Mouse (Mus musculus) hindbrain, embryonic 10.5 days (tissue): ENCODE results near the gene Lrrc38. TPM values are rescaled to one million over a fixed set of nuclear protein-coding genes. Genes with fewer than 3 reads are reported as not detected.
A peak's percentile ranks its signal among the peaks of the same experiment; 100 is the strongest.
"Not testable (repeated sequence)": the region's sequence is repeated elsewhere in the genome, so short reads cannot be mapped to it uniquely, and the experiment has no call there.

ENCODE experiments used
- DNase-seq: peaks from one replicate; pipeline ENCODE4 v3.0.0-alpha.2; 2017; ENCODE audit warnings: low spot score
- H3K27ac ChIP-seq: fragments of 300-500 bp; sonication (generic); 2 replicates; pipeline ENCODE4 v1.5.1; 2016; ENCODE audit warnings: mild to moderate bottlenecking, moderate library complexity
- H3K27me3 ChIP-seq: fragments of 300-500 bp; sonication (generic); 2 replicates; pipeline ENCODE4 v1.6.1; 2016; ENCODE audit warnings: mild to moderate bottlenecking; ENCODE audit not compliant: poor library complexity, insufficient read depth, severe bottlenecking
- H3K36me3 ChIP-seq: fragments of 300-500 bp; sonication (generic); 2 replicates; pipeline ENCODE4 v1.6.1; 2016; ENCODE audit warnings: mild to moderate bottlenecking, moderate library complexity
- H3K4me1 ChIP-seq: fragments of 300-500 bp; sonication (generic); replicated peaks from 2 replicates; pipeline ENCODE4 v1.6.1; 2016; ENCODE audit warnings: mild to moderate bottlenecking
- H3K4me3 ChIP-seq: fragments of 300-500 bp; sonication (generic); 2 replicates; pipeline ENCODE4 v1.5.1; 2016; ENCODE audit warnings: mild to moderate bottlenecking, moderate library complexity
- H3K9me3 ChIP-seq: fragments of 300-500 bp; sonication (generic); 2 replicates; pipeline ENCODE4 v1.6.1; 2016; ENCODE audit warnings: mild to moderate bottlenecking, moderate library complexity
- WGBS: fragments of 180-500 bp; shearing (Covaris S2); methylation state at CpG from one replicate; pipeline ENCODE4 v1.1.7; 2016; 5-methylcytosine and 5-hydroxymethylcytosine counted together
- polyA plus RNA-seq: library from polyadenylated mRNA; unstranded; fragments of >200 nt; fragmentation: Nextera tagmentation; extraction: Ambion mirVana; gene quantifications from 2 replicates; pipeline ENCODE4 v1.2.1, GENCODE M21; 2016

Lrrc38 gene
- polyA plus RNA-seq, 1 experiment from 2014 or later = 0.18 TPM

DNA sequence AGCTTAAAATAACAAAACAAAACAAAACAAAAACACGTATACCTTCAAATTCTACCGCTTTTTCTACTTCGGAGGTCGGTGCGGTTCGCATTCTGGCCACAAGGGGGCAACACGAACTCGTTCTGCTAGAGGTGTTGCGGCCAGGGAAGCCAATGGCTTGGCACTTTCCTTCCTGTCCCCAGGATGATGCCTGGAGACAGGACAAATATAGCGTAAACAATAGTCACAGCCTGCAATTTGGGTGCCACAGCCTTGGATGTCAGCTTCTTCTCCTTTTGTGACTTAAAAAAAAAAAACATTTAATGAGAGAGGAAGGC is 24.0 kb upstream of the Lrrc38 start:
- Histone ChIP-seq H3K27ac (peak overlapping the region; percentile 83), H3K27me3 (no peaks in the 10 kb centered on the region), H3K9me3 (no peaks in the 10 kb centered on the region), H3K36me3 (peaks cover 4% of the 10 kb centered on the region; the same call in 1 of the 2 replicates), H3K4me3 (peak overlapping the region; percentile 41), H3K4me1 (peaks cover 27% of the 10 kb centered on the region)
- 3% methylated on average over 10 of the region's 10 CpGs for WGBS
- DNase-seq = peak; percentile 84

DNA sequence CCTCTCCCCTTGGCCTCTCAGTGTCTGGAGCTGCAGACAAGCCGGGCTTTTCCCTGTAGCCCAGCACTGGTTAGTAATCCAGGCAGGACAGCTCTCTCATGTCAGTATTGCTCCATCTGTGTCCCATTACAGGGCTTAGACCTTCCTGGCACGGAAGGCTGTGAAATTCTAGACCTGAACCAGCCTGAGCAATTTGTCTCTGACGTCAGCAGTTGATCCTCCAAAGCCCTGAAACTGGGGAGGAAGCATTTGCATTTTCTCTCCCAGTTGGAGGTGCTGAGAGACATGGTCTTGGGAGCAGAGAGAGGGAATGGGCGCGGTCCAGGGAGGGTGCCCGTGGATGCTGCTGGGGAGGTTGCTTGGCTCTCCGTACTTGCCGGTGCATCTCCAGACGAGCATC is 19.0 kb upstream of the Lrrc38 start:
- DNase-seq = peak; percentile 51

DNA sequence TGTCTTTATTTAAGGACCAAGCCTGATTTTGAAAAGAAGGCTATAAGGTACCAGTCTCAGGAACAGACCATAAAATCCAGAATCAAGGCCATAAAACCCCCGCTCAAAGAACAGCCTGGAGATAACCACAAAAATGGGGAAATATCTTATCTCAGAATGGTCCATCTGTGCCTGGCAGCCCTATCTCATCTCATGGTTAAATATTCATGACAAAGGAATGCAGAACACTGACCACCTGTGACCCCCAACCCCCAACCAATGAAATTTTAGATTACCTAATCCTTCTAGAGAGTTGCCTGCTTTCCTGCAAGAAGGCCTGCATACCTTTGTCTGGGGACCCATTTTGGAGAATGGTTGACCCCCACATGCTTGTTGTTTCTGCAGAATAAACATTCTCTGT is 17.8 kb upstream of the Lrrc38 start:
- Histone ChIP-seq H3K4me1 (peaks cover 5% of the 10 kb centered on the region; the same call in 1 of the 2 replicates), H3K27me3 (no peaks in the 10 kb centered on the region), H3K9me3 (no peaks in the 10 kb centered on the region), H3K4me3 (no peak overlapping the region), H3K36me3 (no peaks in the 10 kb centered on the region), H3K27ac (no peak overlapping the region)
- no peak for DNase-seq
- WGBS = 90% methylated on average over 1 of the region's 1 CpGs

More for the DNA sequence above, 19.0 kb upstream of the Lrrc38 start:
- Histone ChIP-seq H3K4me3 (peak overlapping the region; percentile 13; the same call in 1 of the 2 replicates), H3K9me3 (no peaks in the 10 kb centered on the region), H3K27ac (peak overlapping the region; percentile 50; the same call in 1 of the 2 replicates), H3K36me3 (no peaks in the 10 kb centered on the region), H3K4me1 (peaks cover 11% of the 10 kb centered on the region), H3K27me3 (no peaks in the 10 kb centered on the region)
- WGBS = 41% methylated on average over 9 of the region's 9 CpGs

DNA sequence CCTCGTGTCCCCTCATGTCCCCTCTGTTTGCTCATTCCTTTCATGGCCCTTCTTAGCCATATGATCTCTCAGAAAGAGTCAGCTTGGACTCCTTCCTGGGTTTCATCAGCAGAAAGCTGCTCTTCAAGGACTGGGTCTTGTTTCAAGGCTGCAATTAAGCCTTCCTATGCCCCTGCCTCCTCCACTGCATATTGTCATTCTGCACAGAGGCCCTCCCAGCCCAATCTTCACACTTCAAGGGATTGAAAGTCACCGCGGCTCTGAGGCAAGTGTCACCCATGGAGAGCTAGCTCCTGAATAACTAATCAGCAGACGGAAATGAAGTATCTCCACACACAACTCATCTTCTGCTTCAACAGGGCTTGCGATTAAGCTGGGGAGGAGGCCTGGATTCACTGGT is 15.4 kb upstream of the Lrrc38 start:
- H3K4me1 ChIP-seq = peaks cover 5% of the 10 kb centered on the region; the same call in 1 of the 2 replicates
- no peaks in the 10 kb centered on the region for H3K36me3 ChIP-seq
- no peaks in the 10 kb centered on the region for H3K9me3 ChIP-seq
- WGBS = 59% methylated on average over 5 of the region's 5 CpGs
- no peak for DNase-seq
- no peaks in the 10 kb centered on the region for H3K27me3 ChIP-seq
- no peak overlapping the region for H3K4me3 ChIP-seq
- no peak overlapping the region for H3K27ac ChIP-seq

DNA sequence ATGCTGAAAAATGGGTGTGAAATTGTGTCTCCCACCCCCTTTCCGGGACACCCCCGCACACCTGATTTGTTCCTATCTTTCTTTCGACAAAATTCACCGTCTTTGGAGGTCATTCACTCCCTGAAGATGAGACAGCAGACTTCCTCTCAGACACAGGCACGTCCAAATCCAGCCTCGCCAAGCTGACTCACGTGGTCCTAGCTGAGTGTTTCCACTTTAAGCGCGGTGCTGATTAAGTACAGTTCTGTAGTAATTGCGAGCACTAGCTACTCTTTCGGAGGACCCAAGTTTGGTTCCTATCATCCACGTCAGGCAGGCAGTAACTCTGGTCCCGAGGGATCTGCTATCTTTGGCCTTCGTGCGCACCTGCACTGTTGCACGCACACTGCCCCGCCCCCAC is 14.6 kb upstream of the Lrrc38 start:
- no peak for DNase-seq
- 90% methylated on average over 17 of the region's 17 CpGs for WGBS

DNA sequence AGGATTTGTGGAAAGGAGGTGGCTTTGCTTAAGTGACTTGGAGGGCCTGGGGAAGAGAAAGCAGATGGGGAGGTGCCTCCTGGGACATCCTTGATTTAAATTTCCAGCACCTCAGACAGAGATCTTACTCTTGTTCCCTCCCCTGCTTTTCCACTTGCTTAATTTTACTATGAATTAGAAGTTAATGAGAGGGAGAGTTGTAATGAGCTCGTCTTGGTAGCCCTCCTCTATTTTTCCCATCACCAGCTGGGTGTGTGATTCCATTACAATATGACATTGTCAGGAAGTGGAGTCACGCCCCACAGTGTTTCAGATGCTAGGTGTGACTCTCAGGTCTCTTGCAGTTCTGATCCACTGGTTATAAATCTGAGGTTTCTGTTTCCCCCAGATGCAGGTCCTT is 13.5 kb upstream of the Lrrc38 start:
- Histone ChIP-seq H3K9me3 (no peaks in the 10 kb centered on the region), H3K27me3 (no peaks in the 10 kb centered on the region), H3K27ac (no peak overlapping the region), H3K4me3 (no peak overlapping the region), H3K4me1 (no peaks in the 10 kb centered on the region), H3K36me3 (no peaks in the 10 kb centered on the region)
- DNase-seq = no peak
- 54% methylated on average over 2 of the region's 2 CpGs for WGBS

More for the DNA sequence above, 14.6 kb upstream of the Lrrc38 start:
- H3K27me3 ChIP-seq = no peaks in the 10 kb centered on the region
- H3K27ac ChIP-seq = no peak overlapping the region
- H3K4me1 ChIP-seq = peaks cover 5% of the 10 kb centered on the region; the same call in 1 of the 2 replicates
- H3K4me3 ChIP-seq = no peak overlapping the region
- H3K9me3 ChIP-seq = no peaks in the 10 kb centered on the region
- no peaks in the 10 kb centered on the region for H3K36me3 ChIP-seq

DNA sequence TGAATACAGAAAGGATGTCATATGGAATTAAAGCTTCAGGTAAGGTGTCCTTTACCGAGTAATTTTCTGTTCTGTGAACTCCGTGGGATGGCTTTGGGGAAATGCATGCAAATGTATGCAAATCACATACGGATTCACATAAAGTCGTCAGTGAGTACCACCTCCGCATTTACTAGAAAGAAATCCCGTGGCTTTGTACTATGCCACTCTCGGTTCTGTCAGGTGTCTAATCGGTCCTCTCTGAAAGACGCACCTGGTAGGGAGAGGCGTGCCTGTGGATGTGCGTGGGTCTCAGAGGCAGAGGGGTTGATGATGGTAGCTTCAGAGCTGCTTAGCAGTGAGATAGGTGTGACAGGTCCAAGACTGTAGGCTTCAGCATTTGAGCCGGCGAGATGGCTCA is 9.7 kb upstream of the Lrrc38 start:
- Histone ChIP-seq H3K27ac (no peak overlapping the region), H3K27me3 (no peaks in the 10 kb centered on the region), H3K4me3 (no peak overlapping the region), H3K9me3 (no peaks in the 10 kb centered on the region), H3K4me1 (no peaks in the 10 kb centered on the region), H3K36me3 (no peaks in the 10 kb centered on the region)
- no peak for DNase-seq
- WGBS = 89% methylated on average over 13 of the region's 13 CpGs

DNA sequence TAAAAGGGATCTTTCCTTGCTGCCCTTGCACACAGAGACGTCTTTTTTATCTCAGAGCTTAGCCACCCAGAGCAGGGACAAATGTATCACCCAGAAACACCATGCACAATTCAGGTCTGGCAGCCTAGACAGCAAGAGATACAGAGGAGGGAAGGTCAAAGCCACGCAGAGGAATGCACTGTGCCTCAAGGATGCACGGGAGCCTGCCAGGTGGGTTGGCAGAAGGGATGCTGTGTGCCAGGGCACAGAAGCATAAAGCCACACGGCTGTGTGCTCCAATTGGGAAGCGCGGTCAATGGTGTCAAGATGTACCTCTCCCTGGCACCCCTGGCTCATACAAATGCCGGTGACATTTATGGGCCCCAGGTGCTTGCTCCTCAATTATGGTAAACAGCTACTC is 8.1 kb upstream of the Lrrc38 start:
- Histone ChIP-seq H3K4me1 (no peaks in the 10 kb centered on the region), H3K4me3 (no peak overlapping the region), H3K9me3 (no peaks in the 10 kb centered on the region), H3K36me3 (no peaks in the 10 kb centered on the region), H3K27me3 (no peaks in the 10 kb centered on the region), H3K27ac (no peak overlapping the region)
- WGBS = 89% methylated on average over 7 of the region's 7 CpGs
- no peak for DNase-seq

DNA sequence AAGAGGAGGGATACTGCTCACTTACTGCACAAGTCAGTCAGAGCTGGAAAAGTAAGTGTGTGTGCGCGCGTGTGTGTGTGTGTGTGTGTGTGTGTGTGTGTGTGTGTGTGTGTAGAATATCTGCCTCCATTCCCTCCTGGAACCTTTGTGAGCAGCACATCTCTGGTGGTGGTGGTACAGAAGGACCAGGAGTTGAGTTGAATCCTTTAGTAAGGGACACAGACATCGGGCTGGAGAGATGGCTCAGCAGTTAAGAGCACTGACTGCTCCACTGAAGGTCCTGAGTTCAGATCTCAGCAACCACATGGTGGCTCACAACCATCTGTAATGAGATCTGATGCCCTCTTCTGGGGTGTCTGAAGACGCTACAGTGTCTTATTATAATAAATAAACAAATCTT is 4.1 kb upstream of the Lrrc38 start:
- H3K36me3 ChIP-seq, DNase-seq, H3K4me3 ChIP-seq, H3K9me3 ChIP-seq, H3K27ac ChIP-seq: not testable (repeated sequence)
- Histone ChIP-seq H3K27me3 (peaks cover 36% of the 10 kb centered on the region), H3K4me1 (peaks cover 18% of the 10 kb centered on the region)
- WGBS = 86% methylated on average over 5 of the region's 5 CpGs

DNA sequence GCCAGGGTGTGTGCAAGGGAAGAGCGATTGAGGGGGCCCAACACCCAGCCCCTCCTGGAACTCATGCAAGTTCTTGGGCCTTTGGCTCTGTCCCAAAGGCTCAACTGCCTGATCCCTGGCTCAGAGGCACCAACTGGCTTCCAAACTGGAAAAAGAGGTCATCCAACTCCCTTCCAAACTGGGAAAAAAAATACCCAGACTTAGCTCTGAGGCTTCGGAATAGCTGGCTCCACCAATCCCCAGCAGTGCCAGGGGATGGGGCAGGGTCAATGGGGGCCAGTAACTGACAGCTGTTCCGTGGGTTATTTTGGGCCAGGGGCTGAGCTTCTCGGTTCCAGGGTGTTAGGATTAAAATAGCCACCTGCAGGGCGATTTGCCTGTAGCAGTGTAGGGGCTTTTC is 879 bp upstream of the Lrrc38 start:
- DNase-seq = no peak
- peaks cover 63% of the 10 kb centered on the region for H3K27me3 ChIP-seq
- H3K9me3 ChIP-seq = no peaks in the 10 kb centered on the region
- H3K27ac ChIP-seq = no peak overlapping the region
- 16% methylated on average over 5 of the region's 5 CpGs for WGBS
- H3K4me1 ChIP-seq = peaks cover 23% of the 10 kb centered on the region
- no peak overlapping the region for H3K4me3 ChIP-seq
- H3K36me3 ChIP-seq = no peaks in the 10 kb centered on the region

DNA sequence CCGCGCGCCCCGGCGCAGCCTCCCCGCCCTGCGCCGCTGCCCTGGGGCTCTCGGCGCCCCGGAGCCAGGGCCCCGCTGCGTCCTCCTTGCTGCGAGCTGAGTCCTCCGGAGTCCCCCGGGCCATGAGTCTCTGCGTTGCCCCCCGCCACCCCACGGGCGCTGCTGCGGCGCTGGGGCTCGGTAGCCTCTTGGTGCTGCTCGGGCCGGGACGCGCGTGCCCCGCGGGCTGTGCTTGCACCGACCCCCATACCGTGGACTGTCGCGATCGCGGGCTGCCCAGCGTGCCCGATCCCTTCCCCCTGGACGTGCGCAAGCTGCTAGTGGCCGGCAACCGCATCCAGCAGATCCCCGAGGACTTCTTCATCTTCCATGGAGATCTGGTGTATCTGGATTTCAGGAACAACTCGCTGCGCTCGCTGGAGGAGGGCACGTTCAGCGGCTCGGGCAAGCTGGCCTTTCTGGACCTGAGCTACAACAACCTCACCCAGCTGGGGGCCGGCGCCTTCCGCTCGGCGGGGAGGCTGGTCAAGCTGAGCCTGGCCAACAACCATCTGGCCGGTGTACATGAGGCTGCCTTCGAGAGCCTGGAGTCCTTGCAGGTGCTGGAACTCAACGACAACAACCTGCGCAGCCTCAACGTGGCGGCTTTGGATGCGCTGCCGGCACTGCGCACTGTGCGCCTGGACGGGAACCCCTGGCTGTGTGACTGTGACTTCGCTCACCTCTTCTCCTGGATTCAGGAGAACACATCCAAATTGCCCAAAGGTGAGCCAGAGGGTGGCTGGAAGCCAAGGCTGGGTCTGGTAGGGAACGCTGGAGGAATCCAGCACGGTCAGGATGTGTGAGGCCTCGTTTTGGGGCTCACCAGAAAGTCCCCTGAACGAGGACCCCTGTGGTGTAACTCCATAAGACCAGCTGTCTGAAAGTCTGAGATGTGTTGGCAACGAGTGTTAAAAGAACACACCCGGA is 774 bp downstream of the Lrrc38 start:
- Histone ChIP-seq H3K36me3 (no peaks in the 10 kb centered on the region), H3K4me1 (peaks cover 23% of the 10 kb centered on the region), H3K9me3 (no peaks in the 10 kb centered on the region), H3K27ac (peak overlapping the region; percentile 75), H3K27me3 (peaks cover 63% of the 10 kb centered on the region), H3K4me3 (peak overlapping the region; percentile 65)
- 3% methylated on average over 72 of the region's 72 CpGs for WGBS
- DNase-seq = peak; percentile 50

DNA sequence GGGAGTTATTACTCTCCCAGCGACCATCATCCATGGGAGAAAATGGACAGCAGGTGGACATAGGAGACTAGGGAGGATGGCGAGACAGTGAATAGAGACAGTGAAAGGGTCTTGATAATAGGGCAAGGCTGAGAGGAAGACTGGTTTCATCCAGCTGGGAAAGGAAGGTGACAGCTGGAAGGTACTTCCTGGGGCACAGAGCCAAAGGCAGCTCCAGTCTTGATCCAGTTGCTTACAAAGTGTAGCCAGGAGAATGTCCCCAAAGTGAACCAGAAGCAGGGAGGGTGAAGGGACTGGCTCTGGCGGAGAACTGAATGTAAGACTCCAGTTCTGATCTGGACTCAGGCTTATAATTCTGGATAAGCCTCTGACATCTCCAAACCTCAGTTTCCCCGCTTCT is 2.7 kb downstream of the Lrrc38 start:
- no peak overlapping the region for H3K27ac ChIP-seq
- WGBS = 76% methylated on average over 4 of the region's 4 CpGs

DNA sequence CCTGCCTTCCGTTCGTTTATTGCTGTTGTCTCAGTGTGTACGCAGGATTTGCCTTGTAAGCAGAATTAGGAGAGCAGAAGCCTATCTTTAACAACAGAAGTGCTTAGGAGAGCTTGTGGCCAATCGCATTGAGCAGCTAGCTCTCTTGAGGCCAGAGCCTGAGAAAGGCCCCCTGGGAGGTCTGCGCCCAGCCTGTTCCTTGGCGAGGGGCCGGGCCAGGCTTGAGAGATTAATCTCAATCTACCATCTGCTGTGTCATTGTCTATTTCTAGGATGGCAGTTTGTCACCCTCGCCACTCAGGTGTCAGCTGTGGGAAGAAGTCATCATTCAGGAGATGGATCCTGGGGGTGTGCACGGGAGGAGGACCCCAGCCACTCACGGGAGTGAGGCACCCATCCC is 12.0 kb downstream of the Lrrc38 start:
- no peak overlapping the region; the same call in 1 of the 2 replicates for H3K27ac ChIP-seq
- 76% methylated on average over 10 of the region's 10 CpGs for WGBS
- H3K27me3 ChIP-seq = no peaks in the 10 kb centered on the region
- no peak overlapping the region for H3K4me3 ChIP-seq
- H3K9me3 ChIP-seq = no peaks in the 10 kb centered on the region
- DNase-seq = no peak
- peaks cover 9% of the 10 kb centered on the region for H3K4me1 ChIP-seq
- no peaks in the 10 kb centered on the region for H3K36me3 ChIP-seq

More for the DNA sequence above, 2.7 kb downstream of the Lrrc38 start:
- Histone ChIP-seq H3K36me3 (no peaks in the 10 kb centered on the region), H3K27me3 (peaks cover 59% of the 10 kb centered on the region), H3K4me3 (no peak overlapping the region), H3K4me1 (peaks cover 23% of the 10 kb centered on the region), H3K9me3 (no peaks in the 10 kb centered on the region)
- no peak for DNase-seq
